Mouse (Mus musculus) spleen, adult 2 months (tissue): ENCODE data around the gene Cnot10. TPM values are rescaled to one million over a fixed set of nuclear protein-coding genes. Genes with fewer than 3 reads are reported as not detected.

Source experiments
- DNase-seq, 2 experiments: peaks; one replicate each; pipeline versions ENCODE4 v3.0.0 to v3.0.0-alpha.2; 2012 to 2021; ENCODE audit warnings: low spot score in 2 of 2, low read depth in 1 of 2
- H3K27ac ChIP-seq: fragments of 200-500 bp; 2 replicates; pipeline ENCODE4 v1.5.1; 2012; ENCODE audit warnings: low read length, inconsistent platforms; ENCODE audit not compliant: insufficient read depth
- H3K27me3 ChIP-seq: fragments of 200-500 bp; 2 replicates; pipeline ENCODE4 v1.6.1; 2012; ENCODE audit warnings: mild to moderate bottlenecking, moderate library complexity, low read length, inconsistent platforms; ENCODE audit not compliant: control insufficient read depth, insufficient read depth
- H3K36me3 ChIP-seq: fragments of 200-500 bp; 2 replicates; pipeline ENCODE4 v1.6.1; 2012; ENCODE audit warnings: mild to moderate bottlenecking, low read length, inconsistent platforms; ENCODE audit not compliant: control insufficient read depth, insufficient read depth
- H3K4me1 ChIP-seq: fragments of 200-500 bp; 2 replicates; pipeline ENCODE4 v1.6.1; 2011; ENCODE audit warnings: inconsistent platforms; ENCODE audit not compliant: control insufficient read depth, insufficient read depth, insufficient read length
- H3K4me3 ChIP-seq: fragments of 200-500 bp; 2 replicates; pipeline ENCODE4 v1.5.1; 2011; ENCODE audit warnings: mild to moderate bottlenecking, inconsistent platforms; ENCODE audit not compliant: insufficient read depth, insufficient read length; ENCODE audit errors: extremely low read depth
- CTCF ChIP-seq: fragments of 200-500 bp; IDR thresholded peaks from 2 replicates; pipeline ENCODE4 v1.5.1; 2011; ENCODE audit warnings: mild to moderate bottlenecking, inconsistent platforms; ENCODE audit not compliant: insufficient read depth, insufficient read length, insufficient replicate concordance; ENCODE audit errors: extremely low read depth
- POLR2A ChIP-seq: fragments of 200-500 bp; IDR thresholded peaks from 2 replicates; pipeline ENCODE4 v1.6.1; 2011; ENCODE audit warnings: low read depth, low read length, inconsistent platforms
- WGBS: fragments of 180-500 bp; shearing (Covaris S2); methylation state at CpG from one replicate; pipeline ENCODE4 v1.1.7; 2018; 5-methylcytosine and 5-hydroxymethylcytosine counted together
- polyA plus RNA-seq: library from polyadenylated mRNA; depleted of rRNA; stranded (reverse); fragments of >200 nt; gene quantifications from 2 replicates; pipeline ENCODE4 v1.2.3, GENCODE M21; 2012

Cnot10 gene
- polyA plus RNA-seq, 1 experiment = 18.7 TPM

DNA sequence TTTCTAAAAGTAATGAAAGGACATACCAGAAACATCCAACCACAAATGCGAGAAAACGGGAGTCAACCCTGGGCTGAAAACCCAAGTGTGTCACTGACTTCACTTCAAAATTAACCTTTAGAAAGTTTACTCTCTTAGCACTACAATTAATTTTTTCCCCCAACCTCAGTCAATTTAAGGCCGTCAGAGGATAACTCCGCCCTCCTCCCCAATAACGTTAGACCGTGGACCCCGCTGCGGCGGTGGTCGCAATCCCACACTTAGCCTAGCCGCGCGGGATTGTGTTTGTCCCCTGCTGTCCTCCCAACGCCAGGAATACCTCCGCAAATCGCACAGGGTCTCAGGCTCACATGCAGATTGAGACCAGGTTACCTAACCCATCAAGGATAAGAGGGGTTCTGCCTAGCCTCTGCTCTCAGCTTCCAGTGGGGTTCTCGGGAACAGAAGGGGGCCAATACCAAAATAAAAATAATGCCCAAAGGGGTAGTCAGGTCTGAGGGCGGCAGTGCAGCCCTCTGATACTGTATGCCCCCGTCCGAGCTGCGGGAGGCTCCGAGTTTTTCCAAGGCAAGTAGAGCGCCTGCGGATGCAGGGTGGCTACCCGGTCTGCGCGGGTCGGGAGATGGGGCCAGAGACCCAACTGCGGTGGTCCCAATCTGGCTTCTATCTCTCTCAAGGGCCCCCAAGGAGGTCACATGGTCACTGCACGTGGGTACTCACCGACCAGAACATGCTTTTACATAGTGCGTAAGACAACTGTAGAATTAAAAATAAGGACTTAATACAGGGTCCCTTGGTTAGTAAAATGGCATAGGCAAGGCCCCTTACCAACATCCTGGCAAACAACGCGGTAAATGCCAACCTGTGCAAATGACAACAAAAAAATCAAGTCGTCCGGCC lies 79.0 kb downstream of the Cnot10 start:
- H3K4me3 ChIP-seq = no peak overlapping the region
- 11% methylated on average over 36 of the region's 36 CpGs for WGBS
- peaks cover 5% of the 10 kb centered on the region; the same call in 1 of the 2 replicates for H3K4me1 ChIP-seq
- H3K27ac ChIP-seq = no peak overlapping the region
- TF ChIP-seq CTCF (no peak), POLR2A (no peak)
- no peaks in the 10 kb centered on the region for H3K36me3 ChIP-seq
- H3K27me3 ChIP-seq = peaks cover 27% of the 10 kb centered on the region
- no peak for DNase-seq

DNA sequence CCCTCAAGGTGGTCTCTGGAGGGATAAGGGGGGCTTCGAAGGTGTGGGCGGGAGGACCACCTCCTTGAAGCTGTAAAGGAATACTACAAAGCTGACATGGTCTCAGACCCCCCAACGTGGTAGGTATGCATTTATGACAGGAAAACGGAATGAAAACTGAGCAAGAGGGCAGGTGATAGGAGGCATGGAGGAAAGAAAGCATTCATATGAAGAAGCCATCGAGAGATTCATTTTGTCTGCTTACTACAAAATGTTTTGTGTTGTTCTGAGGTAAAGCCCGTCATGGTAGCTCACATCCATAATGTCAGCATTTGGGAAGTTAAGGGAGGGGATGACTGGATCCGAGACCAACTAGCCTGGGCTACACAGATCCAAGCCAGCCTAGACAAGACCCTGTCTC lies 79.8 kb downstream of the Cnot10 start:
- TF ChIP-seq CTCF = no peak
- no peak for TF ChIP-seq POLR2A
- no peak for DNase-seq
- Histone ChIP-seq H3K27me3 (peaks cover 27% of the 10 kb centered on the region), H3K27ac (no peak overlapping the region), H3K4me1 (peaks cover 5% of the 10 kb centered on the region; the same call in 1 of the 2 replicates), H3K4me3 (no peak overlapping the region), H3K36me3 (no peaks in the 10 kb centered on the region)
- WGBS = 38% methylated on average over 7 of the region's 7 CpGs

DNA sequence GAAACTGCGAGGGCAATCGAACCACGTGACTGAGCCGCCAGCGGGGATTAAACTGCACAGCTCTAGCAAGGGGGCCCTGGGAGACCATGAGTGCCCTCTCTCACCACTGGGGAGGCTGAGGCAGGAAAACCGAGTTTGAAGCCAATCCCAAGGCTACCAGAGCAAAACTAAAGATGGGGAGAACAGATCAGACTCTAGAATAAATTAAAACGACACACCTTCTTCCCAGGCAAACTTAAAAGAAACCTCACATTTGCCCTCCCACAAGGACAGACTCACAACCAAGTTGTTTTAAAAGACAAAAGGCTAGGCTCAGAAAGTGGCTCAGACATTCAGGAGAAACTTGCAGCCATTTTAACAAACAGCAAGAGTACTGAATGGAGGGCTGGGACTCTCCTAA lies 82.9 kb downstream of the Cnot10 start:
- 57% methylated on average over 7 of the region's 7 CpGs for WGBS
- Histone ChIP-seq H3K27ac (no peak overlapping the region), H3K4me1 (no peaks in the 10 kb centered on the region), H3K4me3 (no peak overlapping the region), H3K27me3 (peaks cover 8% of the 10 kb centered on the region), H3K36me3 (no peaks in the 10 kb centered on the region)
- DNase-seq = no peak
- TF ChIP-seq CTCF (no peak), POLR2A (no peak)

DNA sequence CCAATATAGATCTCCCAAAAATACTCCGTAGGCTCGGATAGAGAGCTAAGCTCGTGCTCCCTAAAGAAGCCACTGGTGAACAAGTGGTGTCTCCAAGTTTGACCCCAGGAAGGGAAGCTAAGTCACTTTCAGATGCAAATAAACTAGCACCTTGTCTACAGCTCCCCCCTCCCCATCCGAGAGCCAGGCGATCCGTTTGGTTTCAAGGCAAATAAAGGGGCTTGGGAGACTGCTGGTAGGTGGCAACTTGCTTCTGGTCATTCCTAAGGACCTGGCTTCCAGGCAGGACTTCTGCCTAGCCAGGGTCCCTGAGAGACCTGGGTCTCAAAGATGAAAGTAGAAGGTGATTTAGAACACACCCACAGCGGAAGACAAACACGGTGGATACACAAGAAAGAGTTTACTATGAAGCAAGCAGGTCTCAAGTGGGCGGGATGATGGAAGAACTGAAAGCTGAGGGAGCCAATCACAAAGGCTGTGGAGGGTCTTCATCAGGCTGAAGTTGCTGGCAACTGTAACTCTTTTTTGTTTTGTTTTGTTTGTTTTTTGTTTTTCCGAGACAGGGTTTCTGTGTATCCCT lies 83.6 kb downstream of the Cnot10 start:
- H3K27ac ChIP-seq = no peak overlapping the region
- H3K4me1 ChIP-seq = no peaks in the 10 kb centered on the region
- H3K36me3 ChIP-seq = no peaks in the 10 kb centered on the region
- WGBS = 73% methylated on average over 10 of the region's 10 CpGs
- H3K4me3 ChIP-seq = no peak overlapping the region
- DNase-seq = no peak
- no peak for TF ChIP-seq POLR2A
- TF ChIP-seq CTCF = no peak
- H3K27me3 ChIP-seq = peaks cover 8% of the 10 kb centered on the region; the same call in 1 of the 2 replicates

DNA sequence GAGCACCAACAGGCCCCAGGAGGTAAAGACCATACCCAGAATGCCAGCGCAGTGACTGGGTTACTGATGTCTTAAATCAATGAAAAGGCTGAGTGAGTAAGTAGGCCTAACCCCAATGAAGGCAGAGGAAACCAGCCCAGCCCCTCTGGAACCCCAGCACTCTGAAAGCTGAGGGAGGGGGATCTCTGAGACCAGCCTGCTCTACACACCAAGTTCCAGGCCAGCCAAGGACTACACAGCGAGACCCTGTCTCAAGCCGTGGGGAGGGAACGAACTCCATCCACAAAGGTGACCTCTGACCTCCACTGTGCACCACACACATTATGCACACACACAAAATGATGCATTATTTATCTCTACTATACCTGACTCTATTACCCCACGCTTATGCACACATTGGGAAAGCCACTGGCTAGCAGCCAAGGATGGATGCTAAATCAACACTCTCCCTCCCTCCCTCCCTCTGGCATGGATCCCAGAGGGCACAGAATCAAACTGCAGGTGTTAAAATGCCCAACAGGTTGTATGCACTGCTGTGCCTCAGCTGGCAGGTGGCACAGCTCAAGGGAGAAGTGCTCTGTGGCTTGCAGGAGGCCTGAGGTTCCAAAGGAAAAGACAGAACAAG lies 85.5 kb downstream of the Cnot10 start:
- H3K4me3 ChIP-seq = no peak overlapping the region
- H3K4me1 ChIP-seq = no peaks in the 10 kb centered on the region
- TF ChIP-seq CTCF (no peak), POLR2A (no peak)
- H3K27me3 ChIP-seq = 0 out of 2 replicates have a peak, but pooled peaks cover 1% of the 10 kb centered on the region
- no peak for DNase-seq
- WGBS = 96% methylated on average over 5 of the region's 5 CpGs
- H3K27ac ChIP-seq = no peak overlapping the region
- H3K36me3 ChIP-seq = no peaks in the 10 kb centered on the region

DNA sequence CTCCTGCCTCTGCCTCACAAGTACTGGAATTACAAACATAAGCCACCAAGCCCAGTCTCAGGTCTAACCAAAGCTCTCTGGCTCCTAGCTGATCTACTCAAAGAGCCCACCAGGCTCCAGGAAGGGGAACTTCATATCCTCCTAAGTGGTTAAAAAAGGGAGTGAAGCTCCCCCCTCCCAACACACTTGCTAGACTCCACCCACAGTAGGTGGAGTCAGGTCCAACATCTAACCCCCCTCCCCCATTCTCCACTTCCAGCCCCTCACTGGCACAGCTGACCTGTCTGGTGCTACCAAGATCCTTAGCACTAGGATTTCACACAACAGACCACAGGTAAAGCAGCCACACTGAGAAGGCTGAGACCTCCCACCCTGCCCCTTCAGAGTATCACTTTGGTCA lies 86.2 kb downstream of the Cnot10 start:
- TF ChIP-seq POLR2A (no peak), CTCF (no peak)
- Histone ChIP-seq H3K27ac (no peak overlapping the region), H3K36me3 (no peaks in the 10 kb centered on the region), H3K4me1 (no peaks in the 10 kb centered on the region), H3K4me3 (no peak overlapping the region), H3K27me3 (0 out of 2 replicates have a peak, but pooled peaks cover 1% of the 10 kb centered on the region)
- no peak for DNase-seq

DNA sequence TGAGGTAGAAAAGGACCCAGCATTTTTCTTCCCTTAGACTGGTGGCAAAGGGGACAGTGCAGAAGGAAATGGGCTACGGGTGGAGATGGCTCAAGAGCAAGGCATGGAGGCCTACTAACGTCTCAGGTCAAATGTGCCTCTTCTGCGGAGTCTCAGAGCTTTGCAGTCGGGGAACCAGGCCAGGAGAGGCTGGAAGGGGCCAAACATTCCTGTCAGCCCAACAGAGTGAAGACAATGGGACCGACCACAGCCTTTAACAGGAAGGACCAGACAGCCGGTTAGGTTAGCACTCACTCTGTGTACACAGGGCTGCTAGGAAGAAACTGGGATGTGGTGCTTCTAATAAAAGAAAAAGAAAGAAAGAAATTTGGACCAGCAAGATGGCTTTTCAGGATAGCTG lies 90.0 kb downstream of the Cnot10 start:
- H3K27me3 ChIP-seq = no peaks in the 10 kb centered on the region
- no peaks in the 10 kb centered on the region for H3K4me1 ChIP-seq
- TF ChIP-seq CTCF = no peak
- no peak for DNase-seq
- WGBS = 80% methylated on average over 6 of the region's 6 CpGs
- H3K4me3 ChIP-seq = no peak overlapping the region
- H3K36me3 ChIP-seq = no peaks in the 10 kb centered on the region
- no peak overlapping the region for H3K27ac ChIP-seq
